Mouse (Mus musculus) kidney, embryonic 14.5 days (tissue): ENCODE results near the gene Sfrp5. TPM values are rescaled to one million over a fixed set of nuclear protein-coding genes. Genes with fewer than 3 reads are reported as not detected.
A peak's percentile ranks its signal among the peaks of the same experiment; 100 is the strongest.

Experiments
- ATAC-seq: fragments of 200-750 bp; cut with Nextera tagmentation; 2 replicates; pipeline ENCODE4 v1.8.0; 2017; ENCODE audit warnings: moderate number of reproducible peaks, mild to moderate bottlenecking, moderate TSS enrichment, moderate library complexity; ENCODE audit not compliant: low FRiP score, low TSS enrichment
- H3K27ac ChIP-seq: fragments of 300-500 bp; sonication (generic); 2 replicates; pipeline ENCODE4 v1.5.1; 2014; ENCODE audit warnings: low read depth, mild to moderate bottlenecking, low read length, moderate library complexity, mixed read lengths
- H3K27me3 ChIP-seq: fragments of 300-500 bp; sonication (generic); 2 replicates; pipeline ENCODE4 v1.6.1; 2014; ENCODE audit warnings: mild to moderate bottlenecking, low read length; ENCODE audit not compliant: control insufficient read depth, insufficient read depth
- H3K36me3 ChIP-seq: fragments of 300-500 bp; sonication (generic); 2 replicates; pipeline ENCODE4 v1.6.1; 2014; ENCODE audit warnings: low read length, mixed read lengths; ENCODE audit not compliant: control insufficient read depth, insufficient read depth
- H3K4me1 ChIP-seq: fragments of 300-500 bp; sonication (generic); 2 replicates; pipeline ENCODE4 v1.6.1; 2014; ENCODE audit warnings: low read length, mixed read lengths; ENCODE audit not compliant: control insufficient read depth, insufficient read depth
- H3K4me2 ChIP-seq: fragments of 300-500 bp; sonication (generic); replicated peaks from 2 replicates; pipeline ENCODE4 v1.6.1; 2014; ENCODE audit warnings: low read depth, mild to moderate bottlenecking, low read length
- H3K4me3 ChIP-seq: fragments of 300-500 bp; sonication (generic); 2 replicates; pipeline ENCODE4 v1.5.1; 2014; ENCODE audit warnings: mild to moderate bottlenecking, low read length
- H3K9ac ChIP-seq: fragments of 300-500 bp; sonication (generic); 2 replicates; pipeline ENCODE4 v1.6.1; 2014; ENCODE audit warnings: low read depth, mild to moderate bottlenecking, low read length, moderate library complexity
- H3K9me3 ChIP-seq: fragments of 300-500 bp; sonication (generic); 2 replicates; pipeline ENCODE4 v1.6.1; 2016; ENCODE audit warnings: low read length; ENCODE audit not compliant: control insufficient read depth
- WGBS: fragments of 180-500 bp; shearing (Covaris S2); extraction: QIAGEN DNeasy Blood & Tissue Kit; methylation state at CpG from one replicate; pipeline ENCODE4 v1.1.7; 2014; 5-methylcytosine and 5-hydroxymethylcytosine counted together
- polyA plus RNA-seq: library from polyadenylated mRNA; unstranded; fragments of >200 nt; fragmentation: Nextera tagmentation; extraction: Ambion mirVana; gene quantifications from 2 replicates; pipeline ENCODE4 v1.2.1, GENCODE M21; 2014

The Sfrp5 gene
- polyA plus RNA-seq, 1 experiment from 2014 or later: 0.91 TPM

- no peak for ATAC-seq
- 57% methylated on average over 7 of the region's 7 CpGs for WGBS
- H3K4me2 ChIP-seq: no peak overlapping the region
These were observed 7.4 kb upstream of the Sfrp5 start for GRCm38 (mm10) chr19:42209485-42209884.

DNA sequence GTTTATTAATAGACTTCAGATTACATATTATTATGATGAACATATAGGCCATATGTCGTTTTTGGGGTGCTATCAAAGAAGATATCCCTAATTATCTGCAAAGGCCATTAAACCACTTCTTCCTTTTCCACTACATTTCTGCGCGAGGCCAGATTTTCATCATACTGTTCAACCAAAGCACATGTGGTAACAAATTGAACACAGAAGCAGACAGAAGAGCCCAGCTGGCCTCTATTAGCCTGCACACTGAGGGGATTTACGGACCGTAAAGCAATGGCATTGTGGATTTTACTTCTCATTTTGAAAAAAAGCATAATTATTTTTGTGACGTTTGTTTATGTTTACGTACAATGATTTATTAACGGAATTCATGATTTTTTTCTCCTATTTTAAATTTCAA lies 3.1 kb upstream of the Sfrp5 start:
- no peak overlapping the region for H3K4me3 ChIP-seq
- peaks cover 46% of the 10 kb centered on the region for H3K27me3 ChIP-seq
- no peaks in the 10 kb centered on the region for H3K9me3 ChIP-seq
- ATAC-seq: no peak
- H3K4me2 ChIP-seq: no peak overlapping the region
- no peaks in the 10 kb centered on the region for H3K36me3 ChIP-seq
- no peaks in the 10 kb centered on the region for H3K4me1 ChIP-seq
- WGBS: 85% methylated on average over 8 of the region's 8 CpGs
- H3K9ac ChIP-seq: no peak overlapping the region
- H3K27ac ChIP-seq: no peak overlapping the region

More at GRCm38 (mm10) chr19:42209485-42209884, 7.4 kb upstream of the Sfrp5 start:
- H3K4me1 ChIP-seq: no peaks in the 10 kb centered on the region
- H3K36me3 ChIP-seq: no peaks in the 10 kb centered on the region
- no peaks in the 10 kb centered on the region for H3K9me3 ChIP-seq
- no peak overlapping the region for H3K9ac ChIP-seq
- no peak overlapping the region for H3K27ac ChIP-seq
- H3K4me3 ChIP-seq: no peak overlapping the region
- 0 out of 2 replicates have a peak, but pooled peaks cover 4% of the 10 kb centered on the region for H3K27me3 ChIP-seq

GRCm38 (mm10) chr19:42204306-42204705 lies 2.3 kb upstream of the Sfrp5 start:
- H3K4me1 ChIP-seq: no peaks in the 10 kb centered on the region
- no peak overlapping the region for H3K9ac ChIP-seq
- 83% methylated on average over 4 of the region's 4 CpGs for WGBS
- no peaks in the 10 kb centered on the region for H3K9me3 ChIP-seq
- no peaks in the 10 kb centered on the region for H3K36me3 ChIP-seq
- ATAC-seq: no peak
- no peak overlapping the region for H3K27ac ChIP-seq
- H3K4me3 ChIP-seq: no peak overlapping the region
- H3K27me3 ChIP-seq: peaks cover 54% of the 10 kb centered on the region
- H3K4me2 ChIP-seq: no peak overlapping the region

DNA sequence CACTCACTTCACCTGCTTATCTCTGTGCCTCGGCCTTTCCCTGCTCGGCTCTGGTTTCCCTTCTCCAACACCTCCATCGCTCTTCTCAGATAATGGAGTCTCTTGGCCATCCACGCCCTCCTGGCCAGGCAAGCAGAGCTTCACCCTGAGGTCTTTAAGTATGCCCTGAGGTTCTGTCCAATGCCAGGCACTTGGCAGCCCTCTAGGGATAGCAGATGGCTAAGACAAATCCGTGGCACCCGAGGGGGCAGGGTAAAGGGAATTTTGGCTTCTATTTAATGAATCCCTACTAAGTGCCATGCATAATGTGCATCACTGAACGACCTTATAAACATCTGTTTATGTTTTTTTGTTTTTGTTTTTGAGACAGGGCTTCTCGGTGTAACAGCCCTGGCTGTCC lies 415 bp upstream of the Sfrp5 start:
- no peak overlapping the region for H3K9ac ChIP-seq
- WGBS: 44% methylated on average over 8 of the region's 8 CpGs

GRCm38 (mm10) chr19:42198026-42198425 lies 4.0 kb downstream of the Sfrp5 start:
- Histone ChIP-seq H3K4me1 (no peaks in the 10 kb centered on the region), H3K9me3 (no peaks in the 10 kb centered on the region), H3K4me3 (no peak overlapping the region), H3K27ac (no peak overlapping the region), H3K36me3 (no peaks in the 10 kb centered on the region), H3K27me3 (peaks cover 51% of the 10 kb centered on the region), H3K9ac (no peak overlapping the region), H3K4me2 (no peak overlapping the region)
- ATAC-seq: no peak
- WGBS: 38% methylated on average over 11 of the region's 11 CpGs

More for the DNA sequence above, 415 bp upstream of the Sfrp5 start:
- Histone ChIP-seq H3K36me3 (no peaks in the 10 kb centered on the region), H3K9me3 (no peaks in the 10 kb centered on the region), H3K27me3 (peaks cover 64% of the 10 kb centered on the region), H3K4me3 (peak overlapping the region; percentile 29), H3K27ac (no peak overlapping the region), H3K4me2 (no peak overlapping the region; the same call in 1 of the 2 replicates), H3K4me1 (no peaks in the 10 kb centered on the region)
- ATAC-seq: no peak

DNA sequence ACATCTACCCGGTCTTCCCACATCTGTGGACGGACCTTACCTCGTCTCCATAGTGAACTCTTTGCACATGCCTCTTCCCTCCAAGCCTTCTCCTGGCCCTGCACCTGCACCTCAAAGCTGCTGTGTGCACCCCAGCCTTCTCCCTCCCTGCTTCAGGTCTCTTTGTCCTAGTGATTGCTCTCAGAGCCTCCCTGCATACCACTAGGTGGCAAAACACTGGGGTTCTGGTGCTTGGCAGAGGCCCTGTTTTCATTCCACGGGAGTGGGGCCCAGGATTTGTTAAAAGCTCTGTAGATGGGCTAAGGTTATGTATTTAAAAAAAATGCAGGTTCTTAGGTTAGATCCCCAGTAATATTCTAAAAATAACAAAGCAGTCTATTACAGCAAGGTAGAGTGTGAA lies 5.0 kb downstream of the Sfrp5 start:
- Histone ChIP-seq H3K27me3 (peaks cover 41% of the 10 kb centered on the region), H3K27ac (no peak overlapping the region), H3K4me1 (no peaks in the 10 kb centered on the region), H3K9me3 (no peaks in the 10 kb centered on the region), H3K4me3 (no peak overlapping the region), H3K4me2 (no peak overlapping the region), H3K36me3 (no peaks in the 10 kb centered on the region; the same call in 1 of the 2 replicates), H3K9ac (no peak overlapping the region)
- ATAC-seq: no peak
- WGBS: 66% methylated on average over 4 of the region's 4 CpGs

- Histone ChIP-seq H3K4me3 (no peak overlapping the region), H3K27ac (peak overlapping the region; percentile 24; the same call in 1 of the 2 replicates), H3K4me2 (no peak overlapping the region), H3K9me3 (no peaks in the 10 kb centered on the region), H3K27me3 (peaks cover 34% of the 10 kb centered on the region), H3K36me3 (peaks cover 3% of the 10 kb centered on the region; the same call in 1 of the 2 replicates), H3K4me1 (no peaks in the 10 kb centered on the region), H3K9ac (no peak overlapping the region)
- no peak for ATAC-seq
- WGBS: 61% methylated on average over 4 of the region's 4 CpGs
These were observed 5.7 kb downstream of the Sfrp5 start for GRCm38 (mm10) chr19:42196378-42196777.

GRCm38 (mm10) chr19:42193311-42193710 lies 8.7 kb downstream of the Sfrp5 start:
- no peak overlapping the region for H3K4me2 ChIP-seq
- H3K4me3 ChIP-seq: no peak overlapping the region
- 0 out of 2 replicates have a peak overlapping the region, but pooled peaks have one; percentile 1 for H3K9ac ChIP-seq
- WGBS: 83% methylated on average over 2 of the region's 2 CpGs
- no peaks in the 10 kb centered on the region for H3K4me1 ChIP-seq
- H3K27ac ChIP-seq: no peak overlapping the region
- peaks cover 18% of the 10 kb centered on the region; the same call in 1 of the 2 replicates for H3K36me3 ChIP-seq
- peaks cover 4% of the 10 kb centered on the region; the same call in 1 of the 2 replicates for H3K27me3 ChIP-seq
- no peak for ATAC-seq
- no peaks in the 10 kb centered on the region for H3K9me3 ChIP-seq

DNA sequence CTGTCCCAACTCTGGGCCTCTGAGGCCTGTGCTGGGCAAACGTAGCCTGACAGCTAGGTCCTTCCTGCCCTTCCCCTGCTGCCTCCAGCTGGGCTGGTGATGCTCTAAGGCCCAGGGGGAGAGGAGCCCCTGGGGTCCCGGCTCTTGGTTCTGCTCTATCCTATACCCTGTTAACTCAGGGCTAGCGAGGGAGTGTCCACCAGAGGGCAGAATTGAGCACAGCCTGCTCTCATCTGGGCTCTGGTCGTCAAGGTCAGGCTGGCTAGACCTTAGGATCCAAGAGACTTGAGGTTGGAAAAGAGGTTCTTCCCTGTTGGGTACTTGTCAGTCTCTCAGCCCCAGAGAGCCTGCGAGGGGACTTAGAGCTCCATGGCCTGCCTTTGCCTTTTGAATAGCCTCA lies 11.6 kb downstream of the Sfrp5 start:
- H3K27me3 ChIP-seq: no peaks in the 10 kb centered on the region
- peak; percentile 50; the same call in 1 of the 2 replicates for ATAC-seq
- H3K4me1 ChIP-seq: no peaks in the 10 kb centered on the region
- H3K4me2 ChIP-seq: no peak overlapping the region
- WGBS: 25% methylated on average over 5 of the region's 5 CpGs
- H3K9ac ChIP-seq: no peak overlapping the region
- no peak overlapping the region for H3K27ac ChIP-seq
- peaks cover 29% of the 10 kb centered on the region for H3K36me3 ChIP-seq
- H3K4me3 ChIP-seq: no peak overlapping the region
- H3K9me3 ChIP-seq: no peaks in the 10 kb centered on the region
